Mouse (Mus musculus): ENCODE measurements around the gene Cdc42se2.

- no peak for TF ChIP-seq CTCF (IDR thresholded peaks at IDR 0.05; ENCODE audit: borderline replicate concordance, extremely low read depth, insufficient read depth, insufficient read length)
- no peak for TF ChIP-seq POLR2A (IDR thresholded peaks at IDR 0.05; ENCODE audit: borderline replicate concordance, extremely low read depth, insufficient read depth, insufficient read length, poor library complexity, severe bottlenecking)
These were observed 7.2 kb upstream of the Cdc42se2 start for GRCm38 (mm10) chr11:54794678-54795077.

All from brain, embryonic 14.5 days (tissue).